Mouse (Mus musculus) CH12F3 (cell line): ENCODE measurements around the gene Rgs11.
"Not testable (repeated sequence)": the region's sequence is repeated elsewhere in the genome, so short reads cannot be mapped to it uniquely, and the experiment has no call there.

Experiments used
- in situ Hi-C: fragments of 300-500 bp; cut with MboI; formaldehyde crosslinking; loops from 2 replicates; pipeline ENCODE4 v1.14.3; 2020; ENCODE audit warnings: low sequenced_read_pairs

Gene Rgs11

GRCm38 (mm10) chr17:26202737-26203136 lies at the start of gene Rgs11:
Gene Rgs11, plus strand, starts transcription at chr17:26202951.
- in situ Hi-C loops, result no loop called here

GRCm38 (mm10) chr17:26162736-26163135 lies 40.0 kb upstream of the Rgs11 start:
- in situ Hi-C loops, result no loop called here

GRCm38 (mm10) chr17:26168039-26168438 lies 34.7 kb upstream of the Rgs11 start:
- in situ Hi-C loops, result no loop called here

GRCm38 (mm10) chr17:26175248-26175647 lies 27.5 kb upstream of the Rgs11 start:
- in situ Hi-C loops, result not testable (repeated sequence)

- in situ Hi-C loops, result no loop called here
Observed at GRCm38 (mm10) chr17:26178611-26179010, 24.1 kb upstream of the Rgs11 start.

- in situ Hi-C loops, result no loop called here
Observed at GRCm38 (mm10) chr17:26181179-26181578, 21.6 kb upstream of the Rgs11 start.

- in situ Hi-C loops, result no loop called here
Observed at GRCm38 (mm10) chr17:26187592-26187991, 15.2 kb upstream of the Rgs11 start.

GRCm38 (mm10) chr17:26188091-26188805 lies 14.5 kb upstream of the Rgs11 start:
- in situ Hi-C loops, result no loop called here

- in situ Hi-C loops, result not testable (repeated sequence)
Observed at GRCm38 (mm10) chr17:26191486-26191885, 11.3 kb upstream of the Rgs11 start.

- in situ Hi-C loops, result no loop called here
Observed at GRCm38 (mm10) chr17:26192481-26193190, 10.1 kb upstream of the Rgs11 start.

GRCm38 (mm10) chr17:26198892-26199291 lies 3.9 kb upstream of the Rgs11 start, which contains the start of gene Pdia2:
Gene Pdia2, minus strand, starts transcription at chr17:26199087.
- in situ Hi-C loops, result no loop called here

- in situ Hi-C loops, result no loop called here
Observed at GRCm38 (mm10) chr17:26200831-26201705, 1.7 kb upstream of the Rgs11 start.

GRCm38 (mm10) chr17:26201998-26202397 lies 753 bp upstream of the Rgs11 start:
- in situ Hi-C loops, result no loop called here

GRCm38 (mm10) chr17:26203321-26203811 lies 615 bp downstream of the Rgs11 start:
- in situ Hi-C loops, result no loop called here

GRCm38 (mm10) chr17:26204766-26205165 lies 2.0 kb downstream of the Rgs11 start:
- in situ Hi-C loops, result no loop called here

GRCm38 (mm10) chr17:26206392-26206791 lies 3.6 kb downstream of the Rgs11 start:
- in situ Hi-C loops, result no loop called here

GRCm38 (mm10) chr17:26207686-26208085 lies 4.9 kb downstream of the Rgs11 start, which contains the start of gene Arhgdig:
Gene Arhgdig, minus strand, starts transcription at chr17:26207786.
- in situ Hi-C loops, result no loop called here

- in situ Hi-C loops, result no loop called here
Observed at GRCm38 (mm10) chr17:26212241-26212640, 9.5 kb downstream of the Rgs11 start.

- in situ Hi-C loops, result no loop called here
Observed at GRCm38 (mm10) chr17:26212681-26213080, 9.9 kb downstream of the Rgs11 start.

GRCm38 (mm10) chr17:26221508-26221907 lies 18.8 kb downstream of the Rgs11 start:
- in situ Hi-C loops, result no loop called here

- in situ Hi-C loops, result no loop called here
Observed at GRCm38 (mm10) chr17:26225150-26225549, 22.4 kb downstream of the Rgs11 start.
